In genomic region chr9:18229933-18230332, GRCm38 (mm10) we compare ENCODE assay signal across 12 mouse cellular contexts.
A peak's percentile ranks its signal among the peaks of the same experiment; 100 is the strongest.
DNase-seq lines count a peak whose midpoint lies in the region; TF ChIP-seq lines count a peak whose summit lies in the region.
"Had no signal": no experiment of that assay in that cellular context is flagged by ENCODE, and none has a peak within 500 bp of the region (broad histone marks: within the 10 kb centered on the region; RNA-seq: fewer than 3 reads in every experiment).

No protein-coding gene starts in this region.

- peak; percentile 83 for TF ChIP-seq CTCF in E14TG2a.4 (conservative IDR thresholded peaks at IDR 0.05; ENCODE audit: low read length)

- peaks cover under 1% of the 10 kb centered on the region; the same call in 1 of the 2 replicates for H3K9me3 ChIP-seq in E14TG2a.4 (ENCODE audit: low read length)
- H3K9me3 ChIP-seq: heart, embryonic 15.5 days; limb, embryonic 15.5 days had no signal

- no peaks in the 10 kb centered on the region for H3K36me3 ChIP-seq in E14TG2a.4 (ENCODE audit: insufficient read depth, low read length)
- H3K36me3 ChIP-seq: heart, embryonic 15.5 days; limb, embryonic 15.5 days had no signal

- peak; percentile 3 for DNase-seq in kidney, adult 9 months
- no peak for DNase-seq in kidney, postnatal 36 days
- DNase-seq in 3134 (ENCODE audit: extremely low read depth, insufficient read length, low spot score): peak; percentile 13
- DNase-seq in embryo, embryonic 11.5 days (ENCODE audit: low read depth, low spot score): peak; percentile 11
- DNase-seq in urinary bladder, postnatal 14 days (ENCODE audit: low spot score): no peak
- no peak for DNase-seq in frontal cortex, postnatal 14 days (ENCODE audit: low spot score in 2 of 2)
- DNase-seq: kidney, postnatal 10 days; right cerebral cortex, postnatal 14 days; thymus, adult 18-20 months had no signal

- H3K4me1 ChIP-seq in E14TG2a.4 (replicated peaks; ENCODE audit: low read depth, low read length): no peaks in the 10 kb centered on the region
- H3K4me1 ChIP-seq: heart, embryonic 15.5 days; limb, embryonic 15.5 days had no signal

- H3K27me3 ChIP-seq in E14TG2a.4 (ENCODE audit: insufficient read depth, low read length): no peaks in the 10 kb centered on the region
- H3K27me3 ChIP-seq: heart, embryonic 15.5 days; limb, embryonic 15.5 days had no signal

- H3K4me3 ChIP-seq in E14TG2a.4 (replicated peaks; ENCODE audit: low read length): no peak overlapping the region
- H3K4me3 ChIP-seq: heart, embryonic 15.5 days; limb, embryonic 15.5 days had no signal

Comparison
In these comparisons a context has a peak if more than half of its experiments do, and no peak if none do; other contexts are left out.
1. DNase-seq: peak in kidney, adult 9 months (single experiment), 3134 (single experiment) and embryo, embryonic 11.5 days (single experiment); none in kidney, postnatal 36 days (0 of 2), urinary bladder, postnatal 14 days (single experiment) and frontal cortex, postnatal 14 days (0 of 2).